17 mouse cellular contexts compared by ENCODE assay signal in genomic region chr2:94658426-94658825, GRCm38 (mm10).
"Had no signal": no experiment of that assay in that cellular context is flagged by ENCODE, and none has a peak within 500 bp of the region (broad histone marks: within the 10 kb centered on the region; RNA-seq: fewer than 3 reads in every experiment).

No protein-coding gene starts in this region.

- H3K4me1 ChIP-seq: midbrain, embryonic 10.5 days; midbrain, embryonic 12.5 days; neural tube, embryonic 13.5 days; neural tube, embryonic 15.5 days had no signal

- H3K27me3 ChIP-seq: midbrain, embryonic 12.5 days; neural tube, embryonic 13.5 days; neural tube, embryonic 15.5 days had no signal

- H3K27ac ChIP-seq: midbrain, embryonic 10.5 days; midbrain, embryonic 12.5 days; neural tube, embryonic 13.5 days; neural tube, embryonic 15.5 days had no signal

- DNase-seq: lung, embryonic 14.5 days; lung, postnatal 10 days; lung, postnatal 4 days; midbrain, embryonic 14.5 days; retina, postnatal 1 day; right cerebral cortex, adult 18-20 months; right cerebral cortex, postnatal 25 days; right cerebral cortex, postnatal 4 days; spleen, adult 18-20 months; thymus, adult 18-20 months; thymus, postnatal 14 days; thymus, postnatal 36 days had no signal

- H3K4me3 ChIP-seq: midbrain, embryonic 10.5 days; midbrain, embryonic 12.5 days; myocyte; neural tube, embryonic 13.5 days; neural tube, embryonic 15.5 days had no signal
